Mouse (Mus musculus) limb, embryonic 14.5 days (tissue): ENCODE results near the gene Slc41a1. TPM values are rescaled to one million over a fixed set of nuclear protein-coding genes. Genes with fewer than 3 reads are reported as not detected.

ENCODE experiments used
- ATAC-seq: fragments of 200-750 bp; cut with Nextera tagmentation; 2 replicates; pipeline ENCODE4 v1.8.0; 2017; ENCODE audit warnings: low read depth, moderate number of reproducible peaks, moderate TSS enrichment; ENCODE audit not compliant: low FRiP score
- DNase-seq: peaks from one replicate; pipeline ENCODE4 v3.0.0-alpha.2; 2015; ENCODE audit warnings: low spot score
- H3K27ac ChIP-seq: fragments of 300-500 bp; sonication (generic); replicated peaks from 2 replicates; pipeline ENCODE4 v1.5.1; 2014; ENCODE audit warnings: low read depth, mild to moderate bottlenecking, low read length, moderate library complexity, mixed read lengths
- H3K27me3 ChIP-seq: fragments of 300-500 bp; sonication (generic); 2 replicates; pipeline ENCODE4 v1.6.1; 2014; ENCODE audit warnings: low read length, mixed read lengths; ENCODE audit not compliant: control insufficient read depth, insufficient read depth
- H3K36me3 ChIP-seq: fragments of 300-500 bp; sonication (generic); 2 replicates; pipeline ENCODE4 v1.6.1; 2014; ENCODE audit warnings: mild to moderate bottlenecking, low read length, moderate library complexity, mixed read lengths; ENCODE audit not compliant: control insufficient read depth, insufficient read depth
- H3K4me1 ChIP-seq: fragments of 300-500 bp; sonication (generic); 2 replicates; pipeline ENCODE4 v1.6.1; 2014; ENCODE audit warnings: antibody characterized with exemption, low read length, mixed read lengths; ENCODE audit not compliant: control insufficient read depth, insufficient read depth
- H3K4me2 ChIP-seq: fragments of 300-500 bp; sonication (generic); replicated peaks from 2 replicates; pipeline ENCODE4 v1.6.1; 2014; ENCODE audit warnings: low read depth, mild to moderate bottlenecking, low read length, moderate library complexity; ENCODE audit not compliant: severe bottlenecking
- H3K4me3 ChIP-seq: fragments of 300-500 bp; sonication (generic); replicated peaks from 2 replicates; pipeline ENCODE4 v1.5.1; 2014; ENCODE audit warnings: low read length
- H3K9ac ChIP-seq: fragments of 300-500 bp; sonication (generic); 2 replicates; pipeline ENCODE4 v1.6.1; 2014; ENCODE audit warnings: mild to moderate bottlenecking, low read depth, low read length, moderate library complexity; ENCODE audit not compliant: severe bottlenecking
- H3K9me3 ChIP-seq: fragments of 300-500 bp; sonication (generic); 2 replicates; pipeline ENCODE4 v1.6.1; 2016; ENCODE audit warnings: low read length; ENCODE audit not compliant: control insufficient read depth
- POLR2A ChIP-seq: fragments of 200-500 bp; IDR thresholded peaks from 2 replicates; pipeline ENCODE4 v1.8.0; 2012; ENCODE audit warnings: inconsistent platforms, mild to moderate bottlenecking, moderate library complexity, borderline replicate concordance; ENCODE audit not compliant: insufficient read depth, insufficient read length; ENCODE audit errors: extremely low read depth
- WGBS: fragments of 180-500 bp; shearing (Covaris S2); extraction: QIAGEN DNeasy Blood & Tissue Kit; methylation state at CpG from one replicate; pipeline ENCODE4 v1.1.7; 2014; 5-methylcytosine and 5-hydroxymethylcytosine counted together
- polyA plus RNA-seq, 2 experiments: library from polyadenylated mRNA; depleted of rRNA in 1 of 2; stranded (reverse) in 1 of 2; unstranded in 1 of 2; fragments of >200 nt; fragmentation: Nextera tagmentation in 1 of 2; extraction: Ambion mirVana in 1 of 2; gene quantifications; 2 replicates each; pipeline versions ENCODE4 v1.2.1 to v1.2.3; 2012 to 2014

Gene Slc41a1
- polyA plus RNA-seq, 2 experiments: 13.3 to 27.0 TPM

DNA sequence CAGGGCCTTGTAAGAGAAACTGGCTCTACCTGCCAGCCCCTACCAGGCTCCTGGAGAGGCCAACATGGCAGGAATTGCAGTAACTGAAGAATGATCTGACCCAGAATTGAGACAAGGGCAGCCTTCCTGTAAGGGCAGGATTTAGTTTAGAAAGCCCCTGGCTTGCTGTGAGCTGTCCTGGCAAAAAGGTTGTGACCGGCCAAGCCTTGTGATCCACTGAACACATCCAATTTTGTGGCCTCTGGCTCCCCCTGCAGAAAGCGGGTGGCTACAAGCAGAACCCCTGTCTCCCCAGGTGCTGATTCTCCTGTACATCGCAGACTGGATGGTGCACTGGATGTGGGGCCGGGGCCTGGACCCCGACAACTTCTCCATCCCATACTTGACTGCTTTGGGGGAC lies 19.0 kb downstream of the Slc41a1 start:
- 67% methylated on average over 5 of the region's 5 CpGs for WGBS
- no peak for DNase-seq

GRCm38 (mm10) chr1:131861811-131862210 lies 34.5 kb downstream of the Slc41a1 start:
- 79% methylated on average over 4 of the region's 4 CpGs for WGBS
- H3K4me2 ChIP-seq: no peak overlapping the region
- ATAC-seq (no peak), DNase-seq (no peak)
- H3K27ac ChIP-seq: no peak overlapping the region
- no peak for TF ChIP-seq POLR2A
- no peak overlapping the region for H3K9ac ChIP-seq
- no peaks in the 10 kb centered on the region for H3K27me3 ChIP-seq
- no peaks in the 10 kb centered on the region for H3K4me1 ChIP-seq
- H3K4me3 ChIP-seq: no peak overlapping the region
- H3K9me3 ChIP-seq: no peaks in the 10 kb centered on the region
- H3K36me3 ChIP-seq: no peaks in the 10 kb centered on the region

More for the DNA sequence above, 19.0 kb downstream of the Slc41a1 start:
- Histone ChIP-seq H3K4me3 (no peak overlapping the region), H3K27me3 (no peaks in the 10 kb centered on the region), H3K36me3 (peaks cover 57% of the 10 kb centered on the region), H3K4me1 (no peaks in the 10 kb centered on the region), H3K27ac (no peak overlapping the region), H3K4me2 (no peak overlapping the region), H3K9me3 (no peaks in the 10 kb centered on the region), H3K9ac (no peak overlapping the region)
- ATAC-seq: no peak
- no peak for TF ChIP-seq POLR2A

DNA sequence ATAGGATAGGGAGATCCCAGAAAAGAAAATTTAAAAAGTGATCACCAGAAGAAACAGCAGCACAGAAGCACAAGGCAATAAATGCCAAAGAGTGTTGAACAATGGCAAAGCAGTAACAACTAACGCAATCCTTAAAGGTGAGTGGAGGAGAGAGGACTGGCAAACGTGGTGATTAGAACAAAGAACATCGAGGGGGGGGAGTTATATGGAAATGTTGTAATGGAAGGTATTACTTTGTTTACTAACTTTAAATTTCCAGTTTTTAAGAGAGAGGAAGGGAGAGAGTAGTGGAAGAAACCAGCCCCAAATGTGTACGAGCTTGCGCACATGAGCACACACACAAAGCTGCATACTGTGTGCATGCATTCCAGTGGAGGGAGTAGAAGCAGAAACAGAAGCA lies 38.3 kb downstream of the Slc41a1 start:
- ATAC-seq: no peak

DNA sequence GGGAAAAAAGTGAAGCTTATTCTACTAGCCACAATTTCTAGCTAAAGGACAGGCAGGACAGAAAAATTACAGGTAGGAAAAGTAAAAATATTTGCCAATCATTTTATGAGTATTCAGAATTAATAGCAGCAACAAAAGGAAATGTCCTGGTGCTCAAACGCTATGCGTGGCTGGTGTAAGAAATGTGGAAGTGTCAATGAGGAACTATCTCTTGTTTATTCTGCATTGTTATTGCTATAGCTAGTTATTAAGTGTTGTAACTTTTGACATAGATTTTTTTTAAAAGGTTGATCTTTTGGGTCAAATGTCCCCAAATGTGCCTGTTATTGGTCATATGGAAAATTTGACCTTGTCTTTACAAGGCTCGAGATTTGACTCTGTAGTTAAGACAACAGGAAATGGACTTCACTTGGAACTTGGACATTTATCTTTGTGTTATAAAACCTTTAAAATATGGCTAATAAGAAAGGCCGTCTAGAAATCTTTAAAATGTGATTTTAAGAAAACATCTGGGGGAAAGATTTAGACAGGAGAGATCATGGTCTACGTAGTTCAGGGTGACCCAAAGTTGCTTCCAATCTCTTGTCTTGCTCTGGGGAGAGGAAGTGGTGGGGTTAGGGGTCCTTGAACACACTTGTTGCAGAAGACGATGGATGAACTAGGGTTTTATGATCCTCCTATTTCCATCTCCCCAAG lies 39.2 kb downstream of the Slc41a1 start:
- Histone ChIP-seq H3K4me2 (no peak overlapping the region; the same call in 1 of the 2 replicates), H3K4me3 (peak overlapping the region; percentile 54; the same call in 1 of the 2 replicates), H3K36me3 (no peaks in the 10 kb centered on the region), H3K4me1 (peaks cover 6% of the 10 kb centered on the region; the same call in 1 of the 2 replicates), H3K9me3 (no peaks in the 10 kb centered on the region), H3K9ac (no peak overlapping the region), H3K27ac (no peak overlapping the region), H3K27me3 (no peaks in the 10 kb centered on the region)
- no peak for TF ChIP-seq POLR2A
- WGBS: 82% methylated on average over 6 of the region's 6 CpGs
- ATAC-seq (no peak), DNase-seq (no peak)

More for the DNA sequence above, 38.3 kb downstream of the Slc41a1 start:
- no peak for TF ChIP-seq POLR2A
- H3K27ac ChIP-seq: no peak overlapping the region
- DNase-seq: no peak
- H3K4me1 ChIP-seq: peaks cover 6% of the 10 kb centered on the region; the same call in 1 of the 2 replicates
- H3K27me3 ChIP-seq: no peaks in the 10 kb centered on the region
- no peaks in the 10 kb centered on the region for H3K36me3 ChIP-seq
- H3K9me3 ChIP-seq: no peaks in the 10 kb centered on the region
- no peak overlapping the region for H3K9ac ChIP-seq
- no peak overlapping the region for H3K4me2 ChIP-seq
- WGBS: 74% methylated on average over 5 of the region's 5 CpGs
- no peak overlapping the region for H3K4me3 ChIP-seq

- DNase-seq (peak; percentile 98), ATAC-seq (peak; percentile 97)
- peak within 1 kb of the TSS; percentile 80 for H3K4me2 ChIP-seq
- H3K4me1 ChIP-seq: peaks cover 6% of the 10 kb centered on the region; the same call in 1 of the 2 replicates
- no peak for TF ChIP-seq POLR2A
- peak within 1 kb of the TSS; percentile 54 for H3K4me3 ChIP-seq
- WGBS: 2% methylated on average over 46 of the region's 46 CpGs
- peak within 1 kb of the TSS; percentile 61 for H3K9ac ChIP-seq
- no peaks in the 10 kb centered on the region for H3K9me3 ChIP-seq
- H3K36me3 ChIP-seq: no peaks in the 10 kb centered on the region; the same call in 1 of the 2 replicates
- no peaks in the 10 kb centered on the region for H3K27me3 ChIP-seq
- no peak within 1 kb of the TSS for H3K27ac ChIP-seq
These were observed 40.0 kb downstream of the Slc41a1 start, which contains the start of gene Rab29 for GRCm38 (mm10) chr1:131867093-131867945. Gene Rab29 (plus strand): TSS chr1:131867224.
